Mouse (Mus musculus) adrenal gland, adult (tissue): ENCODE results near the gene Rad9a.

Source experiments
- DNase-seq, 2 experiments: peaks; one replicate each; pipeline ENCODE4 v3.0.0; 2022 to 2023; ENCODE audit warnings: low spot score in 1 of 2; ENCODE audit not compliant: inconsistent age in 2 of 2

The Rad9a gene

DNA sequence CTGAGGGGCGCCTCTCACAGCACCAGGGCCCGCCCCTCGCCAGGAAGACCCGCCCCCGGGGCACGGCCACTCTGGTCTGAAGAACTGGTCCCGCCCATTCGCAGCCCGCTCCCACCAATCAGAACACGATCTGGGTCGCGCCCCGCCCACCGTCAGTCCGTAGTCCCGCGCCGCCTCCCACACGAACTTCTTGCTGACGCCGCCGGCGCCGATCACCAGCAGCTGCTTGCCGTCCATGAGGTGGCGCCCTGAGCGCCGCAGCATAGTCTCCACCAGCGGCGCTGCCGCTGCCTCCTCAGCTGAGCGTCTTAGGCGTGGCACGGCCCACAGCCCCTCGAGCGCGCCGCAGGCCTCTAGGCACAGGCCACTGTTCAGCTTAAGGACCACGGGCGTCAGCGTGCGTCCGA lies 32.1 kb downstream of the Rad9a start:
- DNase-seq = peak; percentile 100

DNA sequence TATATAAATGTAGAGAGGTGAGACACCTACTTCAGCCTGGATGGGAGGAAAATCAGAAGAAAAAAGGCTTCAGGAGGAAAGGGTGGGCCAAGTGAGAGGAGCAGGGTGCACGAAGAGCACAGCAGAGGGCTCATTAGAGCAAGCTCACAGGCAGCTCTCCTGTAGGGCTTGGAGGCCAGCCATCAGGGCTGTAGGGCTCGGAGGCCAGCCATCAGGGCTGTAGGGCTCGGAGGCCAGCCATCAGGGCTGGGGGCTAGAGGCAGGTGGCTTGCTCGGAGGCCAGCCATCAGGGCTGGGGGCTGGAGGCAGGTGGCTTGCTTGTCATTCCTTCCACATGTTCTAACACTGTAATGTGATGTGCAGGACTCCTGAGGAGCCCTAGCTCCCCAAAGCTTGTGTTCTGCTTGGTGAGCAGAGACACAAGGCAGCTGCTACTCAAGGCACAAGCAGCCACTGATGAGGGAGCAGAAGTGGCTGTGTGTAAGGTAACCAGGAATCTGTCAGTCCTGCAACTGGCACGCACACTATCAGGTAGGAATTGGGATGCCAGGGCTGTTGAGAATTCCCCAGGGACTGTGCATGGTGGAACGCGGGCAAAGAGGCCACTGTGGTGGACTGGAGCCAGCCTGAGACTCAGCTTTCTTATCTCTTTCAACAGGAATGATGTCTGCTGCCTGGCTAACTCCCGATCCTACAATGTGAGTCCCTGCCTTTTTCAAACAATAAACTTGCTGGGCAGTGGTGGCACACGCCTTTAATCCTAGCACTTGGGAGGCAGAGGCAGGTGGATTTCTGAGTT lies 34.6 kb downstream of the Rad9a start:
- DNase-seq = peak in 1 of 2 experiments; percentile 58

DNA sequence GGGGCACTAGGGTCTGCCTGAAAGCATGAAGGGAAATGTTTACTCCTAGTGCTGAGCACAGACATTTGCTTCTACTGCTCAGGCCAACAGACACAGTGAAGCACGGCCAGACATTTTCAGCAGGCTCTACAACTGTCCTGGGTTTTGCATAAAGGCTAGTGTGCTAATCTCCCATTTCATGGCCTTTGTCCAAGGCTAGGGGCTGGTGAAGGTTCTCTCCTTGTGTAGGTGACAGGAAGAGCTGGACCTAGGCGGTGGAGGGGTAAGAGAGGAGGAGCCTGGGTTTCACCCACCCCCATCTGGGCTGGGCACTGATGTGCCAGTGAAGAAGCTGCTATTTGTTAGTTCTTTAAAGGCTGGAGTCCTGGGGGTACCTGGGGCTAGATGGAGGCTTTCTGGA lies 36.7 kb downstream of the Rad9a start:
- peak; percentile 68 to 92 for DNase-seq

DNA sequence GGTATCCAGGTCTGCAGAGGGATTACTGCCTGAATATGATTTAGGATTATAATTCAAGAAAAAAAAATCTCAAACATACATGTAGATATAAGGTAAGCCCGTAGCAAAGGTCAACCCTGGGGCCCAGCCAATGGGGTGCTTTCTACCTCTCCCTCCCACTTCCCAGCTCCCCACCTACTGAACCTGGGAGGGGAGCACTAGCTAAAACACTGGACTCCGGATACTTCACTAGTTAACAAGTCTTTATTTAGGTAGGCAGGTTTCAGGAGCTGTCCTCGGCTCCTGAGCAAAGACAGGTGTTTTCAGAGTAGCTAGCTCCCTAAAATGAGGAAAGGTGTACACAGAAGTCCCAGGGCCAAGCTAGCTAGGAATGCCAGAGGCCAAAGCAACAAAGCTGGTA lies 37.4 kb downstream of the Rad9a start:
- no peak for DNase-seq

DNA sequence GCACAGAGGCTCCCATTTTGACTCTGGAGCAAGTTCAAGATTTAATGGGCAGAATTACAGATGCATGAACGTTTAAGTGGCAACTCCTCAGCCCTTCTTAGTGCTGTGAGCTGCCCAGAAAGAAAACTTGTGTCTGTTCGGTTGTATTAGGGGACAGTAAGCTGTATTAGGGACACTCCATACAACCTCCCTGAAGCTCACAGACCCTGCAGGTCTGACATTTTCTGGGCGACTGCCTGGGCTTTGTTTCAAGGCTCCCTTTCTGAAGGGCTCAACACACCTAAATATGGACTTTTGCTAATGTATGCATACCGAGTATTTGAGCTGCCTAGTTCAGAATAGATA lies 37.9 kb downstream of the Rad9a start:
- DNase-seq = no peak

DNA sequence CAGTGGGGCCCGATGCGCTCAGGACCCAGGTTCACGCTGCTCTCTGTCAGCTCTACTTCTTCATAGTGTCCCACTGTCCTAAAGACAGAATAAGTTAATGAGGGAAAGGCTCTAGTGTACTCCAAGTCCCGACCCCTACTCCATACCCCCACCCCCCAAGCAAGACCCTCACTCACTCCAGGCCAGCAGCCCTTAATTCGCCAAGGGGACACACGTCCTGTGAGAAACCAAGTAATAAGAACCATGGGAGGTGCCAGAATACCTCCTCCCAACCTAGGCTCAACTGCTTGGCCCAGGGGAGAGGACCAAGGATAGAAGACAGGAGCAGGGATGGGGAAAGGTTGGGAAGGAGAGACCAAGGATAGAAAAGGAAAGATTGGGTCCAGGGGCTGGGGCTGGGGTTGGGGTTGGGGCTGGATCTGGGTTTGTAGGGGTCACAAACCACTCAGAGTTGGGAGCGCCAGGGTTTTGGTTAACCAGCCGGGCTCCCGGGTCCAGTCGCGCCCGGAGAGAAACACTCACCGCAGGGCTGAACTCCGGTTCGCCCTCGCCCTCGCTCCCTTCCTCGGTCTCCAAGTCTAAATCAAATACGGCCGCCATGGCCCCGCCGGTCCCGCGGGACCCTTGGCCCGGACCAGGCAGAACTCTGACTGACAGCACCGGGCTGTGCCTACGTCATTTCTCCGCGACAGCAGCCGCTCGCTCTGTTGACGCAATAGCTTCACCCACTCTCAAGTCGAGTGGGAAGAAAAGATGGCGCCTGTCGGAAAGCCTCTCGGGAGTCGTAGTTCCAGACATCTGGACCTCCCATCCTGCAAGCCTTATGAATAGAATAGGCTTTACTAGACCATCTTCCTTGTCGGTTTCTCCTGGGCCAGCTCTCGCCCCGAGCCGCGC lies 38.6 kb downstream of the Rad9a start, which contains the start of gene Rps6kb2:
Gene Rps6kb2, minus strand, starts transcription at position 709 of the 897 bp plus-strand sequence.
- DNase-seq = peak; percentile 96 to 99

DNA sequence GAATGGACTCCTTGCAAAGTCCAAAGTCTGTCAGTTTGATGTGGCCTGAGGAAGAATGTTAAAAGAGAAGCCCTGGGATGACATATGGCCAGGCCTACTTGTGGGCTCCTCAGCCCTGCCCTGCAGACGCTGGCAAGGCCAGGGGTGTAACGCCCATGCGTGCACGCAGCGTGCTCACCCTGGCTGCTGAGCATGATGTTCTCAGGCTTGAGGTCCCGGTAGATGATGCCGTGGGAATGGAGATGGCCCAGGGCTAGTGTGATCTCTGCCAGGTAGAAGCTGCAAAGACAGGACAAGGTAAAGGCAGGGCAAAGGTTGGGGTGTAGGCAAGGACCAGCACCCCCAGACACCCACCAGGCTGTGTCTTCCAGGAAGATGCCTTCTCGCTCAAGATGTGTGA lies 42.4 kb downstream of the Rad9a start:
- no peak for DNase-seq

DNA sequence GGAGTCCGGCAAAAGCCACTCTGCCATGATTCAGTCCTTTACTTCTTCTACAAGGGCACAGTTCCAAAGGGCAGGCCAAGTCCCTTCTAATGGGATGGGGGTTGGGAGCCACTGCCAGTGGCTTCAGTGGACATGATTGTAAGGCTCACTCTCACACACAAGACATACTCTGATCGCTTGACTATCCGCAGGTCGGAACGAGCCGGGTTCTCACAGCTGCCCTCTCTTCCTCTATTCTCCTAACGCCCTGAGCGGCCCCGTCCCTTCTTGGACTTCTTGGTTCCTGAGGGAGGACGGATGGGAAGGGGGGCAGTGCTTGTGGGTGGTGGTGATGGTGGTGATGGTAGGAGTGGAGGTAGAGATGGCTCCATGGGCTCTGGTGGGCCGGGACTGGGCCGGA lies 44.7 kb downstream of the Rad9a start:
- no peak for DNase-seq

DNA sequence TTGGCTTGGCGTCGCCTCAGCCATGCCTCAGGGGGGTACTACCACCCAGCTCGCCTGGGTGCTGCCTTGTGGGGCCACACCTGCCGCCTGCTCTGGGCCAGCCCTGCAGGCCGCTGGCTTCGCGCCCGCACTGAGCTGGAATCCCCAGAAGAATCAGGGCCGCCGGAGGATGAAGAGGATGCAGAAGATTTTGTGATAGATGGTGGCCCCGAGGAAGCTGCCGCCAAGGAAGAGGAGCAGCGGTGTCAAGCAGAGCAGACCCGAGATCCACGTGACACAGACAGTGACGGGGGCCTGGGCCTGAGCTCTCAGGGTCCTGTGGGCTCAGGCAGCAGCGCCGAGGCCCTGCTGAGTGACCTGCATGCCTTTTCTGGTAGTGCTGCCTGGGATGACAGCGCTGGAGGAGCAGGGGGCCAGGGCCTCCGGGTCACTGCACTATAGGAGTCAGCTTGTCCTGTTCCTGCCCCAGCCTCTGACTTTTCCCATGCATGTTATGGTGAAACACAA lies 45.3 kb downstream of the Rad9a start:
- DNase-seq = peak in 1 of 2 experiments; percentile 34

DNA sequence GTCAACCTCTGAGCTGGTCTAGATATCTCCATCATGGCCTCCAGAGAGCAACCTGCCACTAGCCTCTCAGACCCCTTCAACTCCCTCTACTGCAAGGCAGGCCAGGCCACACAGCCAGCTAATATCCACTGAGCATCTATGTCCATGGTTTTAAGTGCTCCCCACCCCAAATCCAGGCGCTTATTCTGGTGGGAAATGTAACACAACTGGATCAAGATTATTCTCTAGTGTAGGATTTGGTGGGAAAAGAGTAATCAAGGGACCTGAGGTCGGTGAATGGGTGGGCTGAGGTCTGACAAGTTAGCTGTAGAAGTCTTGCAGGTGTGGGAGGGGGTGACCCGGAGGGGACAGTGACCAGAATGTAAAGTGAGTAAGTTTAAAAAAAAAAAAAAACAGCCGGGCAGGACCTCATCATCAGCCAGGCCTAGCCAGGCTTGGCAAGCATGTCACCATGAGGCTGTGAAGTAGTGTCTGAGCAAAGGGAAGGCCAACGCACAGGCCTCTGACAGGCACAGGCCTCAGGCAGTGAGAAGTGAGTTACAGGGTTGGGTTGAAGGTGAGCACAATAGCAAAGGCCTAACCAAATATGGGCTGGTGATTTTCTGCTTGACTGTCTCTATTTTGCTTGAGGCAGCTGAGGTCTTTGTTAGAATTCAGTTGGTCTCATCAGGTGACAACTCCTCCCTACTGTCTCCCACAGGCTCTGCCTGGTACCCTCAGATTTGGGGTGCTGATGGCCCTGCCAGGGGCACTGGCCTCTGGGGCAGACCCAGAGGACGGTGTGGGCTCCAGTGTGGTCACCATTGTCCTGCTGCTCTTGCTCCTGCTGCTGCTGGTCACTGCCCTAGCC lies 46.0 kb downstream of the Rad9a start:
- peak in 1 of 2 experiments; percentile 42 for DNase-seq

DNA sequence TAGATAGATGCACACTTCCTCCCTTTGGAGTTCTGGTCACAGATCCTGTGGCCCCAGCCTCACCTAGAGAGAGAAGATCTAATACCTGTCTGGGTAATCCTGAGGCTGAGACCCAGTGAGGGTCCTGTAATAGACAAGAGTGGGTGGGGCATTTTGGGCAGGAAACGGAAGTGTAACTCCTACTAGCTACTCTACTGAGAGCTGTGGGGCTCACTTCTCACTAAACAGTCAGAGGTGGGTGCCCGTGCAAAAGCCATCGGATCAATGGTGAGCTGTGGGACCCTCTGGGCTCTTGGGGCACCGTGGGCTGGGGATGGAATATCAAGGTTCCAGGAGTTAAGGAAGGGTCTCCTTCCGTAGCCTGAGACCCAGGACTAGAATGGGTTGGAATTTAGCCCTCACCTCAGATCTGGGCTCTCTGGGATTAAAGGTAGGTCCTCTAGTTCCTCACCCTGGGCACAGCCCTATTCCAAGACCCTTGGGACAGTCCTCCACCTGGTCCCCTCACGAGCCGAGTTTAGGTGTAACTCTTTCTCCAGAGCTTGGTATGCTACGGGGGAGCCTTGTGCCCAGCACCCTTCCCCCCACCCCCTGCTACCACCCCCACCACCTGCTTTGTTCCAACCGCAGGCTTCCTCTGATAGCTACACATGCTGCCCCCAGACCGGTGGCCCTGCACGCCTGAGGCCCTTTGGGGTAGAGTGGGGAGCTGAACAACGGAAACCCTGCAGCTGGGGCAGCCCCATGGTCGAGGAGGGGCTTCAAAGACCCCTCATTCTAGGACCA lies 46.8 kb downstream of the Rad9a start:
- peak in 1 of 2 experiments; percentile 49 for DNase-seq

DNA sequence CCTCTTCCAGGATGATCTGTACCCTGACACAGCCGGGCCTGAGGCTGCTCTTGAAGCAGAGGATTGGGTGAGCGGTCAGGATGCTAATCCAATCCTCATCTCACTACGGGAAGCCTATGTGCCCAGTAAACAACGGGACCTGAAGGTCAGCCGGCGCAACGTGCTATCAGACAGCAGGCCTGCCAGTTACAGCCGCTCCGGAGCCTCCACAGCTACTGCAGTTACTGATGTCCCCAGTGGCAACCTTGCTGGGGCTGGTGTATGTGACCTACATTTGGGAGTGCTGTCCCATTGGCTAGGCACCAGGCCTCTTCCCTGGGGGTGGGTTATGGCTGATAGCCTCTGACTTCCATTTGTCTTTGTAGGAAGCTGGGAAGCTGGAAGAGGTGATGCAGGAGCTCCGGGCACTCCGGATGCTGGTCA lies 48.2 kb downstream of the Rad9a start, which contains the start of gene Ptprcap:
Gene Ptprcap, plus strand, starts transcription at position 373 of the 423 bp plus-strand sequence.
- no peak for DNase-seq

DNA sequence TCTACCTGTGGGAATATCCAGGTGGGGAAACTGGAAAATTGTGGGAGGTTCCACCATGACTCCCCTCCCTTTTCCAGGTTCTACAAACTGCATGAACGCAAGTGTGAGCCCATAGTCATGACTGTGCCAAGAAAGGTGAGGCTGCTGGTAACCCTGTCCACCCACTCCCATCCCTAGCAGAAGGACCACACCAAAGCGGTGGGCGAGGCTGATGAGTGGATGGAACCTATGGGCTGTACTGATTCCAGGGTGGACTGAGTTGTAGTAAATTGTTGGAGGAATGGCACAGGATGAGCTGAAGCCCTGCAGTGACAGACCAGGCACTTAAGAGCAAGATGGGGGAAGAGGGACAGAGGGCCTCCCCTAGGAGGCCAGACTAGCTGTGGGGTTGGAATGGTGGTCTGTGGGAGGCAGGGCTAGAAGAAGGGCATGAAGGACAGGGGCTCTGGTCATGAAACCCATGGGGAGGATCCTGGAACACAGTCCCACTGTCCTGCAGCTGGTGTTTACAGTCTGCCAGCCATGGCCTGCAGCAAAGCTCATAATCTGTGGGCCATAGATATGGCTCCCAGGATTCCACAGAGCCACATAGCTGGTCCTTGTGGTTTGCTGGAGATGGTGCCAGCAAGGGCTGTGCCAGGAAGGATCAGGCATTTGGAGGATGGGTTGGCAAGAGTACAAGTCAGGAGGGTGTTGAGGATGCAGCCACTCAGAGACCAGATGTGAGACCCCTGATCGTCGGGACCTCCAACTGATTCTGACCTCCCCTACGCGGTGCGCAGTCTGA lies 48.8 kb downstream of the Rad9a start:
- peak in 1 of 2 experiments; percentile 56 for DNase-seq

DNA sequence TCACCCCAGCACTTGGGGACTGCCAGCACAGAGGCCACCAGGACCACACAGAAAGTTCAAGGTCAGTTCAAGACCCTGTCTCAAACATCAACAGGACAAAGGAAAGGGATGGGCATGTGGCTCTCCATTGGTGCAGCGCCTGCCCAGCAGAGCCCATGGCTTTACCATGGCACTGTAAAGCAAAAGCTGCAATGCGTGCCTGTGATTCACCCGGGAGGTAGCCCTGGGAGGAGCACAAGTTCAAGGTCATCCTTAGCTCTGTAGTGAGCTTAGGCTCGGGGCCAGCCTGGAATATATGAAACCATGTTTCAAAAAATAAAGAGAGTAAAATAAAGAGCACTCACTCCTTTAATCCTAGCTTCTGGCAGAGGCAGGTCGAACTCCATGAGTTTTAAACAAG lies 49.6 kb downstream of the Rad9a start:
- DNase-seq = peak; percentile 57 to 71

DNA sequence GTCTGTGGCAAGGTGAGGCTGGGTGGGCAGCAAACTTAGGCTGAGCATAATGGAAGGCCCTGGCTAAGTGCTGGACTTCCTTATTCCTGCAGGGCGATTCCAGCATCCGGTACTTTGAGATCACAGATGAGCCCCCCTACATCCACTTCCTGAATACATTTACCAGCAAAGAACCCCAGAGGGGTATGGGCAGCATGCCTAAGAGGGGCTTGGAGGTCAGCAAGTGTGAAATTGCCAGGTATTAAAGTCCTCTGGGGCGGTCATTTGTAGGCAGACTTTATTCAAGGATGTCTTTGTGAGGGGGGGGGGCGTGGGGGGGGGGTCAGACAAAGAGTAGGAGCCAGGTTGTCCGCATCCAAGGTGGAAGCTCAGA lies 50.0 kb downstream of the Rad9a start:
- DNase-seq = peak in 1 of 2 experiments; percentile 59

DNA sequence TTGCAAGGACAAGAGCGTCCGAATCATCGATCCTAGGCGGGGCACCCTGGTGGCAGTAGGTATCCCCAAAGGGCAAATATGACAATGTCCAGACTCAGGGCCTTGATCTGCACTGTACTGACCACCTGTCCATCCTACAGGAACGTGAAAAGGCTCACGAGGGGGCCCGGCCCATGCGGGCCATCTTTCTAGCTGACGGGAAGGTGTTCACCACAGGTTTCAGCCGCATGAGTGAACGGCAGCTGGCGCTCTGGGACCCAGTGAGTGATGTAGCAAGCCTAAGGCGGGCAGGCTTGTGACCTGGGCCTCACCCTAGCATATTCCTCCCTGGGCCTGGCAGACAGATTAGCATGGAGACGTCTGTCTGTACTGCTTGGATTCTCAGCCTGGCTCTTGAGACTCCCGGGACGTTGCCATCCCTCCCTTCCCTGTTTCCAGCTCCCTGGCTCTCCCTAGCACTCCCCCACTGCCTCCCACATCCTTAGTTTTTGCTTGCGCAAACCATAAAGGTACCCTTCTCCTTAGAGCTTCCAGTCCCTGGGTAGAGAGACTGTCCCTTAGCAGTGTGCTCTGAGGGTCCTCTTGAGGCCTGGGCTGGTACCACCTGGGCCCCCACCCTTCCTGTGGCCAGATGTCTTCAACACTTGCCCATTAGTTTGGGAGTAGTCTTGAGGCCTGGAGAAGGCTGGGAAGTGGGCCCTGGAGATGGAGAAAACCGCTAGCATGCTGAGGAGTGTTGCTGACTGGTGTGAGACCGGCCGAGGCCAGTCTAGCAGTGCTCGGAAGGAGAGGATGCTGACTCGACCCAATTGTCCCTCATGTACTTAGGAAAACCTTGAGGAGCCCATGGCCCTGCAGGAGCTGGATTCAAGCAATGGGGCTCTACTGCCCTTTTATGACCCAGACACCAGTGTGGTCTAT lies 50.6 kb downstream of the Rad9a start:
- DNase-seq = peak in 1 of 2 experiments; percentile 42

DNA sequence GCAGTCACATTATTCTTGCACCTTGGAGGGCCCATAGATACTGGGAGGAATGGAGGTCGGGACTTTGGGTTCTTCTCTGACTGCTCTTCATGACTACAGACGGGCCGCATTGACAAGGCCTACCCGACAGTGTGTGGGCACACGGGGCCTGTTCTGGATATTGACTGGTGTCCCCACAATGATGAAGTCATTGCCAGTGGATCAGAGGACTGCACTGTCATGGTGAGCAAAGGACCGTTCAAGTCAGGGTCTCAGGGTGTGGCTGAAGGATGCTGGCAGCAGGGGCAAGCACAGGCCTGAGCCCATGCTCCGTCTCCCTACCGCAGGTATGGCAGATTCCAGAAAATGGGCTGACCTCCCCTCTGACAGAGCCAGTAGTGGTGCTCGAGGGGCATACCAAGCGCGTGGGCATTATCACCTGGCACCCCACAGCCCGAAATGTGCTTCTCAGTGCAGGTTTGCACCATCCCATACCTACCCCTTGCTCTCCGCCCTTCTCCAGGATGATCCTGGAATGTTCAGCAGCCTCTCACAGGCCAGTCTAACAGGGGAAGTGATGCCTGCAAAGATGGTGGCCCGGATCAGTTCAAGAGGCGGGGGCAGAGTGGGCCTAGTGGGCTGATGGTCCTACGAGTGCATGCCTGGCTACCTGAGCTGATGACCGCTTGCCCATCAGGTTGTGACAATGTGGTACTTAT lies 51.5 kb downstream of the Rad9a start:
- DNase-seq = no peak

DNA sequence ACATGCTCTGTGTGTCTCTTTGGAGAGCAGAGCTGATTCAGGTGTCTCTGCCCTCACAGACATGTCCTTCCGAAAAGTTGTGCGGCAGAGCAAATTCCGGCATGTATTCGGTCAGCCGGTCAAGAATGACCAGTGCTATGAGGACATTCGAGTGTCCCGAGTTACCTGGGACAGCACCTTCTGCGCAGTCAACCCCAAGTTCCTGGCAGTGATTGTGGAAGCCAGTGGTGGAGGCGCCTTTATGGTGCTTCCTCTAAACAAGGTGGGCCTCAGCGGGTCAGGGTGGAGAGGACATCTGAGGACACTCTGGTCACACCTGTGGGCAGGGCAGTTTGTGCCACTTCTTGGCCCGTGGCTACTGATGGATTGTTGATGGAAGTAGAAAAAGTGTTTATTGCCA lies 52.2 kb downstream of the Rad9a start:
- no peak for DNase-seq
